Mouse (Mus musculus) kidney, embryonic 16.5 days (tissue): Measurements from ENCODE around the gene Gpr174. TPM values are rescaled to one million over a fixed set of nuclear protein-coding genes. Genes with fewer than 3 reads are reported as not detected.

Source experiments
- ATAC-seq: fragments of 200-750 bp; cut with Nextera tagmentation; 2 replicates; pipeline ENCODE4 v1.8.0; 2017; ENCODE audit warnings: moderate TSS enrichment; ENCODE audit not compliant: low FRiP score, low TSS enrichment
- H3K27ac ChIP-seq: fragments of 300-500 bp; sonication (generic); 2 replicates; pipeline ENCODE4 v1.5.1; 2014; ENCODE audit warnings: low read length
- H3K27me3 ChIP-seq: fragments of 300-500 bp; sonication (generic); 2 replicates; pipeline ENCODE4 v1.6.1; 2014; ENCODE audit warnings: low read length, control low read depth, mixed read lengths; ENCODE audit not compliant: insufficient read depth
- H3K36me3 ChIP-seq: fragments of 300-500 bp; sonication (generic); 2 replicates; pipeline ENCODE4 v1.6.1; 2014; ENCODE audit warnings: low read length, control low read depth, mixed read lengths; ENCODE audit not compliant: insufficient read depth
- H3K4me1 ChIP-seq: fragments of 300-500 bp; sonication (generic); 2 replicates; pipeline ENCODE4 v1.6.1; 2014; ENCODE audit warnings: low read length, control low read depth, mixed read lengths; ENCODE audit not compliant: insufficient read depth
- H3K4me2 ChIP-seq: fragments of 300-500 bp; sonication (generic); replicated peaks from 2 replicates; pipeline ENCODE4 v1.6.1; 2014; ENCODE audit warnings: low read depth, low read length
- H3K4me3 ChIP-seq: fragments of 300-500 bp; sonication (generic); 2 replicates; pipeline ENCODE4 v1.5.1; 2014; ENCODE audit warnings: mild to moderate bottlenecking, low read length
- H3K9ac ChIP-seq: fragments of 300-500 bp; sonication (generic); replicated peaks from 2 replicates; pipeline ENCODE4 v1.6.1; 2014; ENCODE audit warnings: low read length
- H3K9me3 ChIP-seq: fragments of 300-500 bp; sonication (generic); 2 replicates; pipeline ENCODE4 v1.6.1; 2016; ENCODE audit warnings: low read length, control low read depth
- WGBS: fragments of 180-500 bp; shearing (Covaris S2); extraction: QIAGEN DNeasy Blood & Tissue Kit; methylation state at CpG from one replicate; pipeline ENCODE4 v1.1.7; 2014; 5-methylcytosine and 5-hydroxymethylcytosine counted together
- polyA plus RNA-seq: library from polyadenylated mRNA; unstranded; fragments of >200 nt; fragmentation: Nextera tagmentation; extraction: Ambion mirVana; gene quantifications from 2 replicates; pipeline ENCODE4 v1.2.1, GENCODE M21; 2015

The Gpr174 gene
- polyA plus RNA-seq: not detected in 2 replicates

DNA sequence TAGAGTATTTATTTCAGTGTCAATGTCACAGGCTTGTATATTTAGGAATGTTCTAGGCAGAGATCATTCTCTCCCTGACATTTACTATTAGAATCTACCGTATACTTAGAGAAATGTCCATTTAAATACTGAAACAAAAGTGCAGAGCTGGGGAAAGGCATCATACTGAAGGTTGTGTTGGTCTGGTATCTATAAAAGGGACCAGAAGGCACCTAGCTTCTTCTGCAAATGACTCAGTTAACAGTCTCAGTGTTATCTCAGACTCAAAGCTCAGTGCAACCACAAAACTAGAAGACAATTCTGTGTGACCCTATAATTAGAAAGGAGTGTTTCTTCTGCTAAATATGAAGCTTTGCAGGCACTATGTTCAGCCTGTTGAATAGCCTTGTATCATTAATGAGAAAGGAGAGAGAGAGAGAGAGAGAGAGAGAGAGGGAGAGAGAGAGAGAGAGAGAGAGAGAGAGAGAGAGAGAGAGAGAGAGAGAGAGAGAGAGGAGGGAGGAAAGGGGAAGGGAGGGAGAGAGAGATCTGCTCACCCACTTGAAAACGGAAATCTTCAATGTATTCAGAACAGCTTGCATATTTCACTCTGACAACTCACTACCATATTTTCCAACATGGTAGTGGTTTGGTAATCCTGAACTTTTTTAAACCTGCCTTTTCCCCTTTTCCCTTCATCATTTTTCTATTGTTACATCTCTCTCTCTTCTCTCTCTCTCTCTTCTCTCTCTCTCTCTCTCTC is at the start of gene Gpr174:
TSS of gene Gpr174 (plus strand) at position 393 of the 742 bp plus-strand sequence.
- ATAC-seq: no peak
- H3K9ac ChIP-seq: no peak within 1 kb of the TSS
- no peak within 1 kb of the TSS for H3K4me3 ChIP-seq
- no peaks in the 10 kb centered on the region for H3K27me3 ChIP-seq
- no peaks in the 10 kb centered on the region for H3K9me3 ChIP-seq
- no peak within 1 kb of the TSS for H3K27ac ChIP-seq
- WGBS: 53% methylated on average over 2 of the region's 2 CpGs
- H3K36me3 ChIP-seq: no peaks in the 10 kb centered on the region
- no peaks in the 10 kb centered on the region for H3K4me1 ChIP-seq
- no peak within 1 kb of the TSS for H3K4me2 ChIP-seq

DNA sequence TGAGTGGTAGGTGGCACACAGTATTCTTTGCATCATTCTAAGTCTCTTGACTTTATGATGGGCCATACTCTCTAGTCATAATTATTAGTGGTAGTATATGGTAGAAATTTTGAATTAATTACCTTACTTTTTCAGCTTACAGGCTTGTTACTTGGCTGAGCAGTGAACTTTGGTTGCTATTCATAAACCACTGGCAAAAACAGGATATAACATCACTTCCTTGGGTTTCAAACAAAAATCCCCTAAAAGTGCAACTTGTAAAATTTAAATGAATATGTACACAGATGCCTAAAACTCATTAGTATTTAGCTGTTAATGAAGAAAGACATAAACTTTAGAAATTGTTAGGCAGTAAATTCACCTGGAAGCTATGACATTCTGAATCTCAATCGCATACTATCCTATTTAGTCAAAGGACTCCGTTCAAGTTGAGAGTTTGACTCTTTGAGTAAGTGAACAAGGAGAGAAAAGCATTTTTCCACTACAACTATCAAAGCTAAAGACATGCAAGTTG is 38.0 kb upstream of the Gpr174 start:
- Histone ChIP-seq H3K36me3 (no peaks in the 10 kb centered on the region), H3K9ac (no peak overlapping the region), H3K27me3 (no peaks in the 10 kb centered on the region; the same call in 1 of the 2 replicates), H3K4me1 (no peaks in the 10 kb centered on the region), H3K4me3 (no peak overlapping the region), H3K9me3 (no peaks in the 10 kb centered on the region), H3K4me2 (no peak overlapping the region), H3K27ac (no peak overlapping the region)
- ATAC-seq: no peak
- WGBS: 85% methylated on average over 2 of the region's 2 CpGs

GRCm38 (mm10) chrX:107224846-107225245 is 30.8 kb upstream of the Gpr174 start:
- no peak for ATAC-seq
- Histone ChIP-seq H3K4me2 (no peak overlapping the region), H3K4me3 (no peak overlapping the region), H3K9ac (no peak overlapping the region), H3K4me1 (no peaks in the 10 kb centered on the region), H3K36me3 (no peaks in the 10 kb centered on the region), H3K27me3 (no peaks in the 10 kb centered on the region), H3K9me3 (no peaks in the 10 kb centered on the region), H3K27ac (no peak overlapping the region)
- WGBS: 82% methylated on average over 1 of the region's 1 CpGs

GRCm38 (mm10) chrX:107231214-107231613 is 24.5 kb upstream of the Gpr174 start:
- Histone ChIP-seq H3K4me2 (no peak overlapping the region), H3K4me1 (no peaks in the 10 kb centered on the region), H3K27me3 (no peaks in the 10 kb centered on the region), H3K27ac (no peak overlapping the region), H3K9ac (no peak overlapping the region), H3K36me3 (no peaks in the 10 kb centered on the region), H3K9me3 (no peaks in the 10 kb centered on the region), H3K4me3 (no peak overlapping the region)
- no peak for ATAC-seq
- WGBS: 57% methylated on average over 1 of the region's 1 CpGs

GRCm38 (mm10) chrX:107234655-107235054 is 21.0 kb upstream of the Gpr174 start:
- H3K4me1 ChIP-seq: no peaks in the 10 kb centered on the region
- no peak overlapping the region for H3K9ac ChIP-seq
- H3K27me3 ChIP-seq: no peaks in the 10 kb centered on the region
- no peaks in the 10 kb centered on the region for H3K9me3 ChIP-seq
- no peak overlapping the region for H3K27ac ChIP-seq
- no peak overlapping the region for H3K4me2 ChIP-seq
- no peak overlapping the region for H3K4me3 ChIP-seq
- no peaks in the 10 kb centered on the region for H3K36me3 ChIP-seq
- no peak for ATAC-seq

DNA sequence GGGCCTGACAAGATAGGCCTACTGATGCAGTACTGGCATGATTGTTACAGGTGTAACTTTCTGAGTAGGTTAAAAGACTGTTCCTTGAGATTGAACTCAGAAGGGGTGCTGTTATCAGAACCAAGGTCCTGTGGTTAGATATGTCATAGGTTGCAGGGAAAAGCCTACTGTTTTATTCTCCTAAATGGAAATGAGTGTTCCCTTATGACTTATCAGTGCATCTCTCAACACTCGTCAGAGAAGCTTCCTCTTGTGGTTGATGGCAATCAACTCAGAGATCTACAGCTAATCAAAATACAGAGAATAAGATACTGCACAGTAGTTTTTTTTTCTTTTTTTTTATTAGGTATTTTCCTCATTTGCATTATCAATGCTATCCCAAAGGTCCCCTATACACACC is 19.2 kb upstream of the Gpr174 start:
- Histone ChIP-seq H3K9me3 (no peaks in the 10 kb centered on the region), H3K4me2 (no peak overlapping the region), H3K36me3 (no peaks in the 10 kb centered on the region), H3K4me3 (no peak overlapping the region), H3K4me1 (no peaks in the 10 kb centered on the region), H3K27ac (no peak overlapping the region), H3K27me3 (no peaks in the 10 kb centered on the region), H3K9ac (no peak overlapping the region)
- 100% methylated on average over 1 of the region's 1 CpGs for WGBS
- no peak for ATAC-seq

GRCm38 (mm10) chrX:107250390-107250789 is 5.3 kb upstream of the Gpr174 start:
- H3K9me3 ChIP-seq: no peaks in the 10 kb centered on the region
- no peaks in the 10 kb centered on the region for H3K36me3 ChIP-seq
- H3K4me1 ChIP-seq: no peaks in the 10 kb centered on the region
- H3K27me3 ChIP-seq: no peaks in the 10 kb centered on the region
- no peak overlapping the region for H3K4me3 ChIP-seq
- no peak overlapping the region for H3K9ac ChIP-seq
- H3K27ac ChIP-seq: no peak overlapping the region
- H3K4me2 ChIP-seq: no peak overlapping the region
- ATAC-seq: no peak
- WGBS: 81% methylated on average over 2 of the region's 2 CpGs

DNA sequence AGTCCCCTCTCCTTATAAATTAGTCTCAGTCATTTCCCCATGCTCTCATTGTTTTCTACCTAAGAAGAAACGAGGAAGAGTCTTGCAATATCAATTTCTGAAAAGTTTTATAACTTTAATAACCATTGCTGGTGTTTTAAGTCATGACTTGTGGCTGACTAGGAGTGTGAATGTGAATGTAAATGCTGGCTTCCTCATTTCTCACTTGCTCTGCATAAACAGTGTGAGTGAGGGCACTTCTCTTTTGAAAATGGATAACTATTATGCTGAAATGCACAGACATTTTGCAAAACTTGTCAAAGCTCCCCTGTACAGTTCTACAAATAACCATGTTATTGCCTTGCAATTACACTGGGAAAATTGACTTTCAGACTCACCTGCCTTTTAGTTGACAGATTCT is 8.9 kb downstream of the Gpr174 start:
- Histone ChIP-seq H3K9me3 (no peaks in the 10 kb centered on the region), H3K36me3 (no peaks in the 10 kb centered on the region), H3K4me2 (no peak overlapping the region), H3K4me1 (no peaks in the 10 kb centered on the region), H3K27ac (no peak overlapping the region), H3K27me3 (no peaks in the 10 kb centered on the region), H3K9ac (no peak overlapping the region), H3K4me3 (no peak overlapping the region)
- no peak for ATAC-seq
- WGBS: 27% methylated on average over 1 of the region's 1 CpGs

DNA sequence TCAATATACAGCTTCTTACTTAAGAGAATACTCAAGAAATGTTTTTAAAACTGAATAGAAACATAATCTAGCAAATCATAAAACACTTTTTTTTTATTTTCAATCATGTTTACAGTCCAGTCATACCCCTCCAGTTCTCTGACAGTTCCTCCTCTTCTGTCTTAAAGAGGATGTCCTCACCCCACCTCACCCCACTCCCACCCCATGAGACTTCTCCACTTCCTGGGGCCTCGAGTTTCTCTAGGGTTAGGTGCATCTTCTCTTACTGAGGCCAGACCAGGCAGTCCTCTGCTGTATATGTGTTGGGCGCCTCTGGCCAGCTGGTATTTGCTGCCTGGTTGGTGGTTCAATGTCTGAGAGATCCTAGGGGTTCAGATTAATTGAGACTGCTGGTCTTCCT is 21.9 kb downstream of the Gpr174 start:
- Histone ChIP-seq H3K27ac (no peak overlapping the region), H3K4me1 (no peaks in the 10 kb centered on the region), H3K4me3 (no peak overlapping the region), H3K36me3 (no peaks in the 10 kb centered on the region), H3K9ac (no peak overlapping the region), H3K4me2 (no peak overlapping the region), H3K27me3 (no peaks in the 10 kb centered on the region), H3K9me3 (no peaks in the 10 kb centered on the region)
- WGBS: 63% methylated on average over 2 of the region's 2 CpGs
- no peak for ATAC-seq

GRCm38 (mm10) chrX:107284211-107284610 is 28.5 kb downstream of the Gpr174 start:
- H3K27ac ChIP-seq: no peak overlapping the region
- H3K27me3 ChIP-seq: no peaks in the 10 kb centered on the region
- H3K36me3 ChIP-seq: no peaks in the 10 kb centered on the region
- no peaks in the 10 kb centered on the region for H3K9me3 ChIP-seq
- no peak overlapping the region for H3K4me2 ChIP-seq
- no peak overlapping the region for H3K4me3 ChIP-seq
- 52% methylated on average over 4 of the region's 4 CpGs for WGBS
- no peaks in the 10 kb centered on the region for H3K4me1 ChIP-seq
- H3K9ac ChIP-seq: no peak overlapping the region
- ATAC-seq: no peak
